ENCODE assay signal across 8 mouse cellular contexts in the genomic region with DNA sequence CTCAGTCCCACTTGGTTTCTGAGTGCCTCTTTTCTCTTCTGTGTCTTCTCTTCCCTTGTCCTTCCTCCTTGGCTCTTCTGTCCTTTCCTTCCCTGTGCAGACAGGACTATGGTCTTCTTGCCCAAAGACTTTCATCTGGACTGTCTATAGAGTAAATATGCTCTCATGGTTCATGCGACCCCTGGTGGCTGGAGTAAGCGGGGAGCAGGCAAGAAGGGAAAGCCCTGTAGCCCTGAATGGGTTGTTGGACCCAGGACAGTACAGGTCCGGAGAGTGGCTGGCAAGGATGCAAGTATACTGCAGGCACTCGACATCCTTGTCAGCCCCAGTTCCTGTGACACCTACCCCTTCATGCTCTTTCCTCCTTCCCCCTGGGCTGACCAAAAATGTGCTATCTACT. TPM values are rescaled to one million over a fixed set of nuclear protein-coding genes. Genes with fewer than 3 reads are reported as not detected.
DNase-seq lines count a peak whose midpoint lies in the region; TF ChIP-seq lines count a peak whose summit lies in the region.
"Had no signal": no experiment of that assay in that cellular context is flagged by ENCODE, and none has a peak within 500 bp of the region (broad histone marks: within the 10 kb centered on the region; RNA-seq: fewer than 3 reads in every experiment).

No protein-coding gene starts in this region.

- peaks cover 28% of the 10 kb centered on the region for H3K4me1 ChIP-seq in E14TG2a.4 (replicated peaks; ENCODE audit: low read depth, low read length)

- intact Hi-C loops in heart, postnatal 10 days (cut with DNase I) = loop anchor here (5.0 to 10.0 kb wide), 4 partner anchors 99 to 407 kb away; no protein-coding TSS in a partner anchor

- H3K9me3 ChIP-seq in E14TG2a.4 (ENCODE audit: low read length) = no peaks in the 10 kb centered on the region
- H3K9me3 ChIP-seq: hindbrain, embryonic 15.5 days had no signal

- peak; percentile 53 for DNase-seq in T-cell, adult 2 months (ENCODE audit: low spot score)
- peak; percentile 80 for DNase-seq in embryo, embryonic 10.5 days (ENCODE audit: low spot score)
- DNase-seq in heart, postnatal 10 days = peak; percentile 77 to 86
- DNase-seq in layer of hippocampus, postnatal 10 days (ENCODE audit: low spot score in 2 of 2) = peak; percentile 74 to 79
- DNase-seq in lung, postnatal 36 days = peak; percentile 85
- peak; percentile 82 for DNase-seq in right cerebral cortex, postnatal 4 days

- H3K27me3 ChIP-seq in E14TG2a.4 (ENCODE audit: insufficient read depth, low read length) = no peaks in the 10 kb centered on the region
- H3K27me3 ChIP-seq: hindbrain, embryonic 15.5 days had no signal

- no peak overlapping the region for H3K4me3 ChIP-seq in E14TG2a.4 (replicated peaks; ENCODE audit: low read length)
- H3K4me3 ChIP-seq: hindbrain, embryonic 15.5 days had no signal

- H3K36me3 ChIP-seq in E14TG2a.4 (ENCODE audit: insufficient read depth, low read length) = peaks cover 65% of the 10 kb centered on the region

- TF ChIP-seq CTCF in E14TG2a.4 (conservative IDR thresholded peaks at IDR 0.05; ENCODE audit: low read length) = peak; percentile 93

RNA-seq across cellular contexts. Expression of a gene that starts 5.2 kb away (rescaled TPM):
- total RNA-seq in heart, postnatal 10 days (2021) = 10 to 100 TPM; 29.2 to 31.6 TPM
- total RNA-seq in layer of hippocampus, postnatal 10 days (2021) = 10 to 100 TPM; 36.4 to 39.0 TPM

RNA-seq across cellular contexts. Expression of a gene that starts 12.2 kb away (rescaled TPM):
- total RNA-seq in heart, postnatal 10 days (2021) = 10 to 100 TPM; 35.8 to 45.7 TPM
- total RNA-seq in layer of hippocampus, postnatal 10 days (2021) = 10 to 100 TPM; 87.6 to 89.7 TPM

RNA-seq across cellular contexts. Expression of a gene that starts 15.5 kb away (rescaled TPM):
- total RNA-seq in heart, postnatal 10 days (2021) = 1,000 to 10,000 TPM; 1,003 to 1,015 TPM
- total RNA-seq in layer of hippocampus, postnatal 10 days (2021) = 100 to 1,000 TPM; 701 to 748 TPM

RNA-seq across cellular contexts. Expression of a gene that starts 15.9 kb away (rescaled TPM):
- total RNA-seq in heart, postnatal 10 days (2021) = 10 to 100 TPM; 34.8 to 42.5 TPM
- 100 to 1,000 TPM in 1 of 2 experiments, 10 to 100 TPM in 1; 84.2 to 109 TPM for total RNA-seq in layer of hippocampus, postnatal 10 days (2021)

RNA-seq across cellular contexts. Expression of a gene that starts 26.9 kb away (rescaled TPM):
- 10 to 100 TPM; 11.6 to 12.0 TPM for total RNA-seq in heart, postnatal 10 days (2021)
- total RNA-seq in layer of hippocampus, postnatal 10 days (2021) = 10 to 100 TPM; 20.7 to 22.4 TPM
